Mouse (Mus musculus) adrenal gland, adult 18-20 months (tissue): Measurements from ENCODE around the gene Herc2. TPM values are rescaled to one million over a fixed set of nuclear protein-coding genes. Genes with fewer than 3 reads are reported as not detected.

Experiments
- DNase-seq, 2 experiments: peaks; one replicate each; pipeline ENCODE4 v3.0.0; 2021 to 2022; ENCODE audit warnings: low spot score in 2 of 2
- total RNA-seq, 2 experiments: library from RNA; stranded (reverse); gene quantifications; 1 replicate in 1 of 2; 2 replicates in 1 of 2; pipeline ENCODE4 v1.2.3; 2021

Gene Herc2
- total RNA-seq, 2 experiments from 2014 or later: 50.4 to 52.5 TPM

- no peak for DNase-seq
These were observed 141.0 kb downstream of the Herc2 start for GRCm38 (mm10) chr7:56191041-56191440.

GRCm38 (mm10) chr7:56191661-56192060, 141.7 kb downstream of the Herc2 start:
- DNase-seq: no peak

- DNase-seq: no peak
These were observed 151.7 kb downstream of the Herc2 start for GRCm38 (mm10) chr7:56201483-56202218.

- no peak for DNase-seq
These were observed 152.8 kb downstream of the Herc2 start for GRCm38 (mm10) chr7:56202843-56203242.

GRCm38 (mm10) chr7:56203286-56203685, 153.3 kb downstream of the Herc2 start:
- no peak for DNase-seq

GRCm38 (mm10) chr7:56204877-56205276, 154.9 kb downstream of the Herc2 start:
- no peak for DNase-seq

- DNase-seq: no peak
These were observed 170.8 kb downstream of the Herc2 start for GRCm38 (mm10) chr7:56220811-56221210.

GRCm38 (mm10) chr7:56235794-56236423, 185.9 kb downstream of the Herc2 start:
- no peak for DNase-seq

GRCm38 (mm10) chr7:56236617-56237016, 186.6 kb downstream of the Herc2 start:
- no peak for DNase-seq

GRCm38 (mm10) chr7:56239543-56239942, 189.5 kb downstream of the Herc2 start, which contains the start of gene Oca2:
TSS of gene Oca2 (plus strand) at chr7:56239760.
- DNase-seq: no peak

- DNase-seq: no peak
These were observed 204.6 kb downstream of the Herc2 start for GRCm38 (mm10) chr7:56254568-56254967.

- DNase-seq: no peak
These were observed 208.0 kb downstream of the Herc2 start for GRCm38 (mm10) chr7:56257875-56258441.

- no peak for DNase-seq
These were observed 227.5 kb downstream of the Herc2 start for GRCm38 (mm10) chr7:56277506-56277905.

Other genes starting within 250 kb of the Herc2 start
- gene Cyfip1, start 208.5 kb upstream of the Herc2 start, total RNA-seq: 10 to 100 TPM; 53.8 to 69.4 TPM
- 10 to 100 TPM; 46.9 to 53.2 TPM for gene Nipa2, start 87.7 kb upstream of the Herc2 start, total RNA-seq
- 1 to 10 TPM; 7.1 to 7.2 TPM for gene Nipa1, start 30.2 kb upstream of the Herc2 start, total RNA-seq
- 1 to 10 TPM; 2.8 to 4.4 TPM for gene Oca2, start 189.6 kb downstream of the Herc2 start, total RNA-seq